Mouse (Mus musculus) forebrain, postnatal 0 days (tissue): ENCODE measurements around the gene Anks1b. TPM values are rescaled to one million over a fixed set of nuclear protein-coding genes. Genes with fewer than 3 reads are reported as not detected.
A peak's percentile ranks its signal among the peaks of the same experiment; 100 is the strongest.

Experiments used
- ATAC-seq: fragments of 200-750 bp; cut with Nextera tagmentation; 2 replicates; pipeline ENCODE4 v1.8.0; 2017; ENCODE audit warnings: mild to moderate bottlenecking, moderate library complexity
- DNase-seq: peaks from one replicate; pipeline ENCODE4 v3.0.0-alpha.2; 2015
- H3K27ac ChIP-seq: fragments of 300-500 bp; sonication (generic); 2 replicates; pipeline ENCODE4 v1.5.1; 2014; ENCODE audit warnings: low read depth, mild to moderate bottlenecking, antibody characterized with exemption, low read length, moderate library complexity, mixed read lengths
- H3K27me3 ChIP-seq: fragments of 300-500 bp; sonication (generic); 2 replicates; pipeline ENCODE4 v1.6.1; 2014; ENCODE audit warnings: mild to moderate bottlenecking, low read length, mixed read lengths; ENCODE audit not compliant: insufficient read depth
- H3K36me3 ChIP-seq: fragments of 300-500 bp; sonication (generic); 2 replicates; pipeline ENCODE4 v1.6.1; 2014; ENCODE audit warnings: mild to moderate bottlenecking, moderate library complexity; ENCODE audit not compliant: insufficient read depth
- H3K4me1 ChIP-seq: fragments of 300-500 bp; sonication (generic); 2 replicates; pipeline ENCODE4 v1.6.1; 2014; ENCODE audit warnings: antibody characterized with exemption; ENCODE audit not compliant: insufficient read depth
- H3K4me2 ChIP-seq: fragments of 300-500 bp; sonication (generic); 2 replicates; pipeline ENCODE4 v1.6.1; 2014; ENCODE audit warnings: low read depth, mild to moderate bottlenecking, moderate library complexity
- H3K4me3 ChIP-seq: fragments of 300-500 bp; sonication (generic); 2 replicates; pipeline ENCODE4 v1.5.1; 2014; ENCODE audit warnings: low read depth, low read length, mixed read lengths
- H3K9ac ChIP-seq: fragments of 300-500 bp; sonication (generic); 2 replicates; pipeline ENCODE4 v1.6.1; 2014; ENCODE audit warnings: mild to moderate bottlenecking
- H3K9me3 ChIP-seq: fragments of 300-500 bp; sonication (generic); 2 replicates; pipeline ENCODE4 v1.6.1; 2016; ENCODE audit warnings: low read length
- CTCF ChIP-seq: sonication (generic); IDR thresholded peaks from 2 replicates; pipeline ENCODE4 v1.5.1; 2016; ENCODE audit warnings: antibody characterized with exemption, control low read depth, low read depth
- WGBS: fragments of 180-500 bp; shearing (Covaris S2); extraction: QIAGEN DNeasy Blood & Tissue Kit; methylation state at CpG from one replicate; pipeline ENCODE4 v1.1.7; 2014; 5-methylcytosine and 5-hydroxymethylcytosine counted together
- polyA plus RNA-seq: library from polyadenylated mRNA; unstranded; fragments of >200 nt; fragmentation: Nextera tagmentation; extraction: Ambion mirVana; gene quantifications from 2 replicates; pipeline ENCODE4 v1.2.1, GENCODE M21; 2015
- total RNA-seq: library from RNA; depleted of rRNA; stranded (reverse); fragments of >200 nt; gene quantifications from 2 replicates; pipeline ENCODE4 v1.2.3, GENCODE M21; 2014

Gene Anks1b
- total and polyA plus RNA-seq, 2 experiments from 2014 or later: 120 to 145 TPM

GRCm38 (mm10) chr10:90584052-90584451, 710.7 kb downstream of the Anks1b start:
- H3K4me2 ChIP-seq: no peak overlapping the region
- no peak overlapping the region for H3K9ac ChIP-seq
- ATAC-seq (no peak), DNase-seq (no peak)
- H3K27me3 ChIP-seq: no peaks in the 10 kb centered on the region
- WGBS: 65% methylated on average over 4 of the region's 4 CpGs
- no peak overlapping the region for H3K27ac ChIP-seq
- no peaks in the 10 kb centered on the region for H3K9me3 ChIP-seq
- no peaks in the 10 kb centered on the region; the same call in 1 of the 2 replicates for H3K36me3 ChIP-seq
- H3K4me3 ChIP-seq: no peak overlapping the region
- no peak for TF ChIP-seq CTCF
- H3K4me1 ChIP-seq: no peaks in the 10 kb centered on the region; the same call in 1 of the 2 replicates

DNA sequence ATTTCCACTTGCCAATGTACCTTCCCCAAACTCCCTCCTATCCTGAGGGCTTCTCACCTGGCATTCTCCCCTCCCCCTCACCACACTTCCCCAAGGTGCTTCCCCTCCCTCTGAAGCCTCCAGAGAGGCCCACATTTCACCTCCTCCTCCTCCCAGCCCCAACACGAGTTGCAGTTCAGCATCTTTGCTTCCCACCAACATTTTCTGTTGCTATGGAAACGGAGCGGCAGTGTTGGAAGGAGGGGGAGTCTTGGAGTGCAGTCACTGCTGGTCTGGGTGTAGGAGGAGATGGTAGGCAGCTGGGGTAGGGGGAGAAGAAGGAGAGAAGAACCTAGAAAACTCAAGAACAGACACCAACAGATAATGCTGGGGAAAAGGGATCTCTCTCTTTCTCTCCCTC, 722.8 kb downstream of the Anks1b start:
- H3K36me3 ChIP-seq: no peaks in the 10 kb centered on the region
- no peaks in the 10 kb centered on the region for H3K27me3 ChIP-seq
- H3K9ac ChIP-seq: no peak overlapping the region
- WGBS: 5% methylated on average over 3 of the region's 3 CpGs
- H3K4me1 ChIP-seq: peaks cover 18% of the 10 kb centered on the region; the same call in 1 of the 2 replicates
- H3K4me2 ChIP-seq: peak overlapping the region; percentile 13; the same call in 1 of the 2 replicates
- peak overlapping the region; percentile 67 for H3K27ac ChIP-seq
- no peak overlapping the region for H3K4me3 ChIP-seq
- DNase-seq (peak; percentile 83), ATAC-seq (peak; percentile 95)
- H3K9me3 ChIP-seq: no peaks in the 10 kb centered on the region
- TF ChIP-seq CTCF: no peak

DNA sequence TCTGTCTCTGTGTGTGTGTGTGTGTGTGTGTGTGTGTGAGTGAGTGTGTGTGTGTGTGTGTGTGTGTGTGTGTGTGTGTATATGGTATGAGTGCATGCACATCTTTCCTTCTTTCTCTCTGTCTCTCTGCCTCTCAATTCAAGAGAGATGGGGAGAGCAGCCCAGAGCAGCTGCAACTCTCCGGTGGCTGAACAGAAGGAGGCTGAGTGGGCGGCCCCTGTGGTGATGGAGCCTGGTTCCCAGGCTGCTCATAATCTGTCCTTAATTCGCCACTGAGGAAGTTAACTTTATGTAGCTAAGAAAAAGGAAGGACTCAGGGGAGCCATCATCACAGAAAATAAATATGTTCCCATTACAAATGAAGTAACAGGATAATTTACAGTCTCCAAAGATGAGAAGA, 723.3 kb downstream of the Anks1b start:
- DNase-seq (no peak), ATAC-seq (peak; percentile 60)
- 11% methylated on average over 3 of the region's 3 CpGs for WGBS
- Histone ChIP-seq H3K36me3 (no peaks in the 10 kb centered on the region), H3K9ac (no peak overlapping the region), H3K27me3 (no peaks in the 10 kb centered on the region), H3K9me3 (no peaks in the 10 kb centered on the region), H3K27ac (peak overlapping the region; percentile 67), H3K4me1 (peaks cover 18% of the 10 kb centered on the region; the same call in 1 of the 2 replicates), H3K4me3 (no peak overlapping the region), H3K4me2 (peak overlapping the region; percentile 13; the same call in 1 of the 2 replicates)
- no peak for TF ChIP-seq CTCF

- ATAC-seq (no peak), DNase-seq (no peak)
- TF ChIP-seq CTCF: no peak
- Histone ChIP-seq H3K4me1 (peaks cover 18% of the 10 kb centered on the region; the same call in 1 of the 2 replicates), H3K36me3 (no peaks in the 10 kb centered on the region), H3K4me3 (no peak overlapping the region), H3K27me3 (no peaks in the 10 kb centered on the region), H3K4me2 (no peak overlapping the region), H3K9ac (no peak overlapping the region), H3K27ac (no peak overlapping the region), H3K9me3 (no peaks in the 10 kb centered on the region)
These were observed 725.8 kb downstream of the Anks1b start for GRCm38 (mm10) chr10:90599149-90599548.

DNA sequence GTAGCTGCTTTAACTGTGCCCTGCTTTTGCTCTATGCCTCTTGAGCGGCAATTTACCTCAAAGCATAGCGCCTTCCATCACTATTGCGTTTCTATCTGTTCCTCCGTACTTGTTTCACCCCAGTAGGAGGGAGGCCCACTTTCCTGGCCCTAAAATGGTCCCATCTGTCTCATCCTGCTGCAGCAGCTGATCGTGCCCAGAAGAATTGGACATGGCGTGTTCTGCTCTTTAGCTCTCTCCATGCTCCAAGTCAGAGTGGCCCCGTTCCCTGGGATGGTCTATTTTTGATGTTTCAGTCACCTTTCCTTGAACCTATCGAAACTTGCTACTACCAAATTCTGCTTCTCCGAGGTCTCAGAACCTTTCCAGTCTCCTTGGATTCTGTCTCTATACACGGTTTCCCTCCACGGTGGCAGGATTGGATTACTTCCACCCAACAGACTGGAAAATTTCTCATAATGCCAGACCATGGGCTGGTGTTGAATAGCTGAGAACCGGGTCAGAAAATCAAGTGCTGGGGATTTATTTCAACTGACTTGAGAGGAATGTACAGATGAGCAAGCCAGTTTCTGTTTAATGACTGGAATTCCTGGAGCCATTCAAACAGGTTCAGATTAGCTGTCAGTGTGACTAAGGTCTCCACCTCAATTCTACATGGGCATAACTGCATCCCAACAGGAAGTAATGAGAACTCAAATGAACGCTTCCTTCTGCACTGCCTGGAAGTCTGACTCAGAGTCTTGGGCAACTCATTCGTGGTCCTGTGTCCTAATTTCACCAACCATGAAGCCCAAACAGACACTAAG, 726.6 kb downstream of the Anks1b start:
- Histone ChIP-seq H3K9ac (no peak overlapping the region), H3K9me3 (no peaks in the 10 kb centered on the region), H3K4me3 (no peak overlapping the region), H3K36me3 (no peaks in the 10 kb centered on the region), H3K27ac (no peak overlapping the region), H3K4me2 (no peak overlapping the region), H3K4me1 (peaks cover 18% of the 10 kb centered on the region; the same call in 1 of the 2 replicates), H3K27me3 (no peaks in the 10 kb centered on the region)
- WGBS: 72% methylated on average over 14 of the region's 14 CpGs
- ATAC-seq (no peak), DNase-seq (peak; percentile 48)
- no peak for TF ChIP-seq CTCF

DNA sequence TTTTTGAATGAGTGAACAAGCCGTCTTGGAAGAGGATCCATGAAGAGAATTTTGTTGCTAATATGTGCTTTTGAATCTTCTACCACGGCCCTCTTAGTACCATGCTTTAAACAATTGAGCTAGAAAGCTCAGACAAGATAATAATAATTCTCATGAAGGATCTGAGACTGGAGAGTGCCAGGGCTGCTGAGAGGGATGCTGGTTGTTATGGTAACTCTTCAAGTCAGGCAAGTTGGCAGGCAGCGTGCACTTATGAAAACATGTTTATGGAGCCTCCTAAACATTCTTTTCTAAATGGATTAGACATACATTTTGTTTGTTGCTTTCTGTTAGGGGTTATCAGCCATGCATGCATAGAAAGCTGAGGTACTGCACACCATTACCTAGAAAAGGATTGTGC, 734.3 kb downstream of the Anks1b start:
- no peak overlapping the region for H3K4me2 ChIP-seq
- no peak for TF ChIP-seq CTCF
- no peaks in the 10 kb centered on the region for H3K27me3 ChIP-seq
- no peaks in the 10 kb centered on the region for H3K9me3 ChIP-seq
- DNase-seq: peak; percentile 73
- H3K36me3 ChIP-seq: no peaks in the 10 kb centered on the region
- H3K27ac ChIP-seq: 0 out of 2 replicates have a peak overlapping the region, but pooled peaks have one; percentile 2
- peak; percentile 85 for ATAC-seq
- 35% methylated on average over 3 of the region's 3 CpGs for WGBS
- no peak overlapping the region for H3K4me3 ChIP-seq
- no peak overlapping the region for H3K9ac ChIP-seq
- H3K4me1 ChIP-seq: no peaks in the 10 kb centered on the region

DNA sequence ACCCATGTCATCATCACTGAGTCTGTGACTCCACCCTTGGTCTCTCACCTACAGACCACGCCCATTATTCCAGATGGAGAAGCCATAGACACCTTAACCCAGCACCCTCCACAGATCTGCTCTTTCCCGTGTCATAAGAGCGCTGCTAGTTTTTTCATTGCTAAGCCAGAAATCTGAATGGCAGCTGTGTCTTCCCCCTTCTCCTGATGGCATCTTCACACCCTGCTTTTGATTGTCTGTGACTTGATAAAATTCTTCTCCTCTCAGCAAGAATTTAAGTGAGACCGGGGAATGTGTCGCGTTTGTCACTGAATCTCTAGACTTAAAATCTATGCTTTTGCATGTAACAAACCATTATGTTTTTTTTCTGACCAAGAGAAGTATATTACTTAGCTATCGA, 736.1 kb downstream of the Anks1b start:
- Histone ChIP-seq H3K4me3 (no peak overlapping the region), H3K9me3 (no peaks in the 10 kb centered on the region), H3K4me1 (no peaks in the 10 kb centered on the region), H3K27ac (peak overlapping the region; percentile 58), H3K27me3 (no peaks in the 10 kb centered on the region), H3K4me2 (no peak overlapping the region), H3K36me3 (no peaks in the 10 kb centered on the region), H3K9ac (no peak overlapping the region)
- WGBS: 68% methylated on average over 7 of the region's 7 CpGs
- TF ChIP-seq CTCF: no peak
- peak; percentile 32 for DNase-seq
- peak; percentile 19; the same call in 1 of the 2 replicates for ATAC-seq
